Comparison of ENCODE assay signal across 22 mouse cellular contexts in genomic region chr9:123688227-123688626, GRCm38 (mm10).
"Had no signal": no experiment of that assay in that cellular context is flagged by ENCODE, and none has a peak within 500 bp of the region (broad histone marks: within the 10 kb centered on the region; RNA-seq: fewer than 3 reads in every experiment).

No protein-coding gene starts in this region.

- H3K4me3 ChIP-seq: megakaryocyte, embryonic 14.5 days; midbrain, embryonic 10.5 days; midbrain, embryonic 12.5 days; myocyte; neural tube, embryonic 13.5 days; neural tube, embryonic 15.5 days; stomach, embryonic 15.5 days had no signal

- H3K4me2 ChIP-seq: lung, embryonic 14.5 days; midbrain, embryonic 12.5 days; neural tube, embryonic 13.5 days; neural tube, embryonic 15.5 days; stomach, embryonic 15.5 days had no signal

- H3K4me1 ChIP-seq: midbrain, embryonic 10.5 days; midbrain, embryonic 12.5 days; neural tube, embryonic 13.5 days; neural tube, embryonic 15.5 days; stomach, embryonic 15.5 days had no signal

- H3K9ac ChIP-seq: lung, embryonic 14.5 days; midbrain, embryonic 12.5 days; neural tube, embryonic 13.5 days; neural tube, embryonic 15.5 days; stomach, embryonic 15.5 days had no signal

- H3K9me3 ChIP-seq: megakaryocyte, embryonic 14.5 days; midbrain, embryonic 10.5 days; midbrain, embryonic 12.5 days; neural tube, embryonic 13.5 days; neural tube, embryonic 15.5 days; stomach, embryonic 15.5 days had no signal

- DNase-seq: lung, adult 18-20 months; lung, embryonic 14.5 days; lung, postnatal 10 days; lung, postnatal 4 days; midbrain, embryonic 14.5 days; retina, postnatal 1 day; right cerebral cortex, adult 18-20 months; right cerebral cortex, postnatal 25 days; right cerebral cortex, postnatal 4 days; spleen, adult 18-20 months; thymus, adult 2 months; thymus, postnatal 25 days; thymus, postnatal 4 days had no signal

- H3K27ac ChIP-seq: midbrain, embryonic 10.5 days; midbrain, embryonic 12.5 days; neural tube, embryonic 13.5 days; neural tube, embryonic 15.5 days; stomach, embryonic 15.5 days; stomach, postnatal 0 days had no signal

- ATAC-seq: midbrain, embryonic 16.5 days had no signal

- H3K27me3 ChIP-seq: midbrain, embryonic 12.5 days; neural tube, embryonic 13.5 days; neural tube, embryonic 15.5 days; stomach, embryonic 15.5 days had no signal
